Mouse (Mus musculus) cerebellum, postnatal 10 days (tissue): Measurements from ENCODE around the gene Zbtb20.

Source experiments
- DNase-seq, 2 experiments: peaks; one replicate each; pipeline ENCODE4 v3.0.0; 2021; ENCODE audit warnings: mixed read lengths in 2 of 2

The Zbtb20 gene

DNA sequence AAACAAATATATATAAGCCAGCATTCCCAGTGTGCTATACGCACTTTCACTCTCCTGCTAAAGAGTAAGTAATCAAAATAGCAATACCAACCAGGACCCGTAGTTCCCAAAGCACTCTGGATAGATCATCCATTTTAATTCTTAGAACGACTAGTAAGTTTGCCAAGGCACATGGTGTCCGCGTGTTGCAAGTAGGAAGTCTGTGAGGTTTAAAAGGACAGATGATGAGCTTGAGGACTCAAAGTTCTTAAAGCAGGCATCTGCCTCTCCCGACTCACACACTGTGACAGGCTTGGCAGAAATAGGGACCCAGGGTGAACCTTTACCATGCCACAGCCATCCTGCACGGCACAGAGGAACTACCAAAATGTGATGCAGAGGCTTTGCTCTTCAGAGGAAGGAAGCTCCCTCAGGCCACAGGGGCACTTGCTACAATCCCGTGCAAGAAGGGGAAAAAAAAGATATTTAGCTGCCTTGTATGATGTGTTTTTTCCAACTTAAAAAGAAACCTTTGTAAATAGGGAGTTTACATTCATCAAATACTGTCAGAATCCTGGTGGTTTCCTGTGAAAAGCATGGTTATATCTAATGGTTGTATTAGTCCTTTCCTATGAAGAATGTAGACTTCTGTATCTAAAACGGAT lies 619.6 kb downstream of the Zbtb20 start:
- DNase-seq: no peak

DNA sequence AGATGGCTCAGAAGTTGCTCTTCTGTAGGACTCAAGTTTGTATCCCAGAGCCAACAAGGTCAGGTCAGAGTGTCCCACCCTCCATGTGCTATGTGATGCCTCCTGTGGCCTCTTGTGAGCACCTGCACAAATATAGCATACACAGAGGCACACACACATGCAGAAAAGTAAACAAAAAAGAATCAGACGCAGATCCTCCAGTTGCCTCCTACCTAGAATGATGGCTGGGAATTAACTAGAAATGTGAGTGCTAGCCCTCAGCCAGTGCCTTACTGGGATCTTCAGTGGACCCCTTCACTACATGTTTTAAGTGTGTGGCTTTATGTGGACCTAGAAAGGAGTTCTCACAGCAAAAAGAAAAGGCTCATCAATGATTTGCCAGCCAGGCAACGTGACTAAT lies 621.4 kb downstream of the Zbtb20 start:
- no peak for DNase-seq

DNA sequence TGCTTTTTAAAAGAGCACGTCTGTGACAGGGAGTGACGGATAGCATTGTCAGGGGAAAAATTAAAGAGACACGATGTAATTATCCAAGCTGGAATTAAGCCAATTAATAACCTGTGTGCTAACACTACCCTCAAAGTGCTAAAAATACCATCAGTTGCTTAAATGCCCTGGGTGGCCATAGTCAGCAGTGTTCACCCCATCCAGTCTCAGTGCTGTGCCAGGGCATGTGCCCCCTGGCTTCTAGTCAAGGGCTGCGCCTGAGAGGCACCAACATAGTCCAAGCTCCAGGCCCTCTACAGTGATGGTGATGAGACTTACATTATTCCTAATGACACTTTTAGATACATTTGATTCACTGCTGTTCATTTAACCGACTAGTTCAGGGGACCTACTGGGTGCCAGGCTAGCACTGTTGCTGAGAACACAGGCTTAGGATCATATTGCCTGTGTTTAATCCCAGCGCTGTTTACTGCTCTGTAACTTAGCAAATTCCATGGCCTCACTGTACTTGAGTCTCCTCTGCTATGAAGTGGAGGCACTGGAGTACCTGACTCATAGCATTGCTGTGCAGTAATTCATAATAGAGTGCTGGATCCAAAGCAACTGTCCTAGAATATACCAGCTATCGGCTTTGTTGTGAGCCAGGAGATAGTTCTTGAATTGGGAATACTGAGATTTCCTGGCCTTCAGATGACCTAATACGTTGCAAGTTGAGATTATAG lies 624.6 kb downstream of the Zbtb20 start:
- peak; percentile 47 to 54 for DNase-seq

DNA sequence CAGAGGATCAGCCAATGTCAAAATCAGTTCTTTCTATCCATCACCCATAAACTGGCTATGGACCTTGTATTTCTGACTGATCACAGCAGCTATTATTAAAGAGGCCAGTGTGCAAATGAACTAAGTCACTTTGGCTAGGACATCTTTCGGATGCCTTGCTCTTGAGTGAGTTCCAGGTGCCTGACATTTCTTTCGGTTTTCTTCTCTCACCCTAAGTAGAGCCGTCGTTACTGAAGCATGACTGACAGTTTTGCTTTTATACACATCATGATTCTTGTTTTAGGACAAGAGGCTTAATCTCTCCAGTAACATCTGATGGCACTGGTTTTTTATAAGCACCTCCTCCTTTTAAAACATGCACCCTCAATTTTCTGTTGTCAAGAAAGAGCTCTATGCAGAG lies 625.6 kb downstream of the Zbtb20 start:
- no peak for DNase-seq

DNA sequence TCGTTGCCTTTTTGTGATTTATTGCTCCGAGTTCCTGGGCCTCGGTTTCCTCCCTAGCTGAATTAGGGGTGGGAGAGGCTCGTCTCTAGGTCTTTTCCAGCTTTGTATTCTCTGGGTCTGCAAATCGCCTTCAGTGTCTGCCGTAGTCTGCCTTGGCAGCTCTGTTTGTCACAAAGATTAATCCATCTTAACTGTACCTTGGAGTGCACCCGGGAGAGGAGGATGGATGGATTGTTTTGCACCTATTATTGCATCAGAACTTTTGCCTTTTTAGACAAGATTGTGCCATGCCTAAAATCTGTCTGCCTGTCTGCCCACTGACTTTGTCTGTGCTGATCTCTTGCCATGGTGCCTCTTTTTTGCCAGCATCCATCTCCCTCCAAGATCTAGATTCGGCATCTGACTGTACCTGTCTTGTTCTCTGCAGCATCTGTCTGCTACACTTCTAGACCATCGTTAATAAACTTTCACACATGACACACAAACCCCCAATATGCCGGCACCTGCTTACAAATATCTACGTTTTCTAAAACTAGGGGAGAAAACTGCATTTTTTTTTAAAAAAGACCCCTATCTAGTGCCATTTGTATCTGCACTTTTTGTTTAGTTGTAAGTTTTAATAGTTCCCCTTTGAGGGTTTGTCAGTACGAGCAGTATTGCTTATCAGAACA lies 626.8 kb downstream of the Zbtb20 start:
- DNase-seq: peak; percentile 64 to 66

DNA sequence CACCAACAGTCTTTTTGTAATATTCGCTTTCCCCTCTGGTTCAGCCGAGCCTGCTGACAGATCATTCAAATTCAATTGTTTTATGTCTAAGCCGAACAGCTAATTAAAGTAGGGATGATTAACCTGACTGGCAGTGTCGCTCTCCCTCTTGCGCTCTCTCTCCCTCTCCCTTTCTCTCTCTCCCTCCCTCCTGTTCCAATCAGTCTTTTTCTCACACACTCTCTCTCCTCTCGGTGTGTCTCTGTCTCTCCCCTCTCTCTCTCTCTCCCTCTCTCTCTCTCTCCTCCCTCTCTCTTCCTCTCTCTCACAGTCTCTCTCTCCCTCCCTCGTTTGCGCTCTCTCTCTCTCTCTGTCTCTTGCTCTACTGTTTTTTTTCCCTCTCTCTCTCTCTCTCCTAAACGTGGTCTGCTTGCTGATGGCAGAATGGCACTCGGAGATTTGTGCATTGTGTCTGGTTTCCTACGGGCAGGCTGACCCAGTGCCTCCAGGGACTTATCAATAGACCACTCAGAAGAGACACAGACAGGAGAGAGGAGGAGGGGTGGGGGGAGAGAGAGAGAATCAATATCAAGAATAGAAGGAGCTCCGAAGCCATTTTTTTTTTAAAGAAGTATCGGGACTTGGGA lies 627.4 kb downstream of the Zbtb20 start:
- DNase-seq: peak; percentile 78 to 83

DNA sequence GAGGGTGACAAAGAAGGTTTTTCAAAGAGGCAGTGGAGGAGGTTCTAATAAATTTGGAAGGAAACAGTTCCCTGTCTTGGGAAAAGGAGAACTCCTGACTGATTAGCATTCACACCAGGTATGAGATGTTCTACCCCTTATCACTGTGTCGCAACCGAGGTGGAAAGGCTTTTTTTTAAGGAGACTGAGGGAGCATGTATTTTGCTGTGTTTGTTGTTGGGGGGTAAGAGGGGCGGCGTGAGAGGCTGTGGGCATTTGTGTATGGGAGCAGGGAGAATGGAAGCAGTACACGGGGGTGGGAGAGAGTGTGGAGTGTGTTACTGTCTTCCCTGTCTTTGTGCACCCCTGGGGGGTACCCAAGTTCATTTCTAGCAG lies 627.9 kb downstream of the Zbtb20 start:
- DNase-seq: peak; percentile 66 to 72

DNA sequence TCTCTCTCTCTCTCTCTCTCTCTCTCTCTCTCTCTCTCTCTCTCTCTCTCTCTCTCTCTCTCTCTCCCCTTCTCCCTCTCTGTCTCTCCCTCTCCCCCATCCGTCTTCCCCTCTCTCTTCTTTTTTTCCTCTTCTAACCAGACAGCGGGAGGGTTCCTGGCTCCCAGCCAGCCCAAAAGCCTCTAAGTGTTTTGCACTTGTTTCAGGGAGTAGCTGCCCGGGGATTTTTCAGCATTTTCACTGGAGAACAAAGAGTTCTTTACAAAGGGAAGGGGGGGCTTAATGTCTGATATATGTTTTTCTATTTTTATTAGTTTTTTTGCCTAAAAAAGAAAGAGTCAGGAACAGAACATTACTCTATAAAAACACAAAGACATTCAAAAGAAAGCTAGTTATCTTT lies 628.5 kb downstream of the Zbtb20 start:
- DNase-seq: peak; percentile 95 to 96

DNA sequence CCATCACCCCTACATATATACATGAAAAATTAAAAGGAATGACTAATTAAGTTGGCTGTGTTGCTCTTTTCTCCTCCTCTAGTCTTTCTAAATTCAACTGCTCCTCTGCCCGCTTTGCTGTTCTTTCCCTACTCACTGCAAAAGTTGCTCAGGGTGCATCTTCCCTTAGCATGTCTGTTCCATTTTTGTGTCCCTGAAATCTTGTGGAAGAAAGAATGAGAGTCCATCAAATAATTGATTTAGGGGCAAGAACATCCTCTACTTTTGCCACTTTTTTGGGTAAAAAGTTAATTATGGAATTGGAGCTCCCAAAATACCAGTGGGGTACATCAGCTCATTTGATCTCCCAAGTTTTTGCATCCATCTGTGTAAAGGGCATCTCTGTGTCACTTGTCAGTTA lies 628.9 kb downstream of the Zbtb20 start:
- DNase-seq: peak in 1 of 2 experiments; percentile 53

DNA sequence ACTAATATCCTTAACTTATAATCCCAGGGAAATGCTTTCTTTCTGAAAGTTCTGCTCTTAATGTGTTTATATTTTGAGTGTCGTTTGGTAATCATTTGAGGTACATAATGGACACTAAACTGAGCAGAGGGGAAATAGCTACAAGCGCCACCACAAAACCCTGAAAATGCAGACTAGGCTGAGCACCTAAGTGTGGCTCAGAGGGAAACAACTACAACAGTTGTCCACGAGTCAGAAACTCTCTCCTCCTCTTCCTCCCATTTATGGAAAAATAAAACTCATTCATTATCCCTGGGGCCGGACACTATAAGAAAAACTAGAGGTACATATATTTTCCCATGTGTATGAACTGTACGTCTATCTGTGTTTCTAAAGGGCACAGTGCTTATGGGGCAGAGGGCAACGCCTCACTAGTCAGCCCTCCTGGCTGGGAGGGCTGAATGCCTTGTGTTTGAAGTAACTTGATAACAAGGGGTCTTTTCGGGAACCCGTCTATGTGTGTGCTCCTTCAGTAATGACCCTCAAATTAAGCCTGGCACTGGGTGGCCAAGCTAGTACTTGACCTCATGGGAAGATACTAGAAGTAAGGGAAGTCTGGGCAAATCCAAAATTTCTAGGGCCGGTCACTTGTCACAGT lies 629.8 kb downstream of the Zbtb20 start:
- DNase-seq: peak in 1 of 2 experiments; percentile 48

DNA sequence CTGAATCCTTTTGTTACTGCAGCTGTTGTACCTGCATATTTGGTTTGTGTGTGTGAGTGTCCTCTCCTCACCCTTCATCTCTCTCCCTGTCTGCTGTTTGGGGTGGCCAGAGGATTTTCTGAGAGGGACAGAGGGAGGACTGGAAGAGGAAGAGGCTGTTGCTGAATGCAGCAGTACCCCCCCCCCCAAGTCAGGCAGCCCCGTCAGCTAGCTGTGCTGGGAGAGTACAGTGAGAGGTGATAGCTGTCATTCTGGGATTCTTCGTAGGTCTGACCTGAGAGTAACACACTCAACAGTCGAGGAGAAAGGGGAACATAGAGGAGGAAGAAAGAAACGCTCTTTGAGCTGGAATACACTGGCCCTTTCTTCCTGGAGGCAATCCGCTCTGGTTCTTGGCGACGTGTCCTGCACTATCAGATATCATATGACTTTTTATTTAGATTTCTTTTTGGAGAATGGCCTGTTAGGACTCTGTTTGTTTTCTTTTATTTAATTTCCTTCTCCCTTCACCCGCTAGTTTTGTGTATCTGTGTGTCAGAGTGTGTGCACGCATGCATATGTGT lies 630.6 kb downstream of the Zbtb20 start:
- peak in 1 of 2 experiments; percentile 46 for DNase-seq

DNA sequence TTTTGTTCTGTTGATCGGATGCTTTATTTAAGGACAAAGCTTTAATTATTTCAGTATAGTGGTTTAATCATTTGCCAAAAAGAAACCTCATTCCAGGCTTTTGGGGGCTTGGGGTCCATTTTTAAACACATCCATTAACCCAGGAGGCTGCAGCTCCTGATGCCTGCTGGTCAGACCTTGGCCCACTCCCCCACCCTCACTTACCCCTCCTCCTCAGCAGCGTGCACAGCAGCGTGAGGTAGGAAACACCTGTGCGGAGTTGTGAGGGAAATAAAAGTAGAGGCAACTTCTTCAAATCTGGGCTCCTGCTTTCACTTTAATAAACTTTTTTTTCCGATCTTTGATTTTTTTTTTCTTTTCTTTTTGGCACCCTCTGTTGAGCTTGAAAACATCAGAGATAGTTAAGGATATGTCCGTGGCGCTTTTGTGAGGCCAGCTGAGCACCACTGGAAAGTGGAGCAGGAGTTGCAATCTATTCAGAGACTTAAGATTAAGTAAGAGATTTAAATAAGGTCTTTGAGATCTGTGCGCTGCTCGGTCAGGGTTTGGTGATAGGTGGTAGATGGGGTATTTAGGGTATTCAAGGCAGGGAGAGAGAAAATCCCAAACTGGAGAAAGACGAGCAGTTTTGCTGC lies 631.2 kb downstream of the Zbtb20 start:
- peak; percentile 67 for DNase-seq

DNA sequence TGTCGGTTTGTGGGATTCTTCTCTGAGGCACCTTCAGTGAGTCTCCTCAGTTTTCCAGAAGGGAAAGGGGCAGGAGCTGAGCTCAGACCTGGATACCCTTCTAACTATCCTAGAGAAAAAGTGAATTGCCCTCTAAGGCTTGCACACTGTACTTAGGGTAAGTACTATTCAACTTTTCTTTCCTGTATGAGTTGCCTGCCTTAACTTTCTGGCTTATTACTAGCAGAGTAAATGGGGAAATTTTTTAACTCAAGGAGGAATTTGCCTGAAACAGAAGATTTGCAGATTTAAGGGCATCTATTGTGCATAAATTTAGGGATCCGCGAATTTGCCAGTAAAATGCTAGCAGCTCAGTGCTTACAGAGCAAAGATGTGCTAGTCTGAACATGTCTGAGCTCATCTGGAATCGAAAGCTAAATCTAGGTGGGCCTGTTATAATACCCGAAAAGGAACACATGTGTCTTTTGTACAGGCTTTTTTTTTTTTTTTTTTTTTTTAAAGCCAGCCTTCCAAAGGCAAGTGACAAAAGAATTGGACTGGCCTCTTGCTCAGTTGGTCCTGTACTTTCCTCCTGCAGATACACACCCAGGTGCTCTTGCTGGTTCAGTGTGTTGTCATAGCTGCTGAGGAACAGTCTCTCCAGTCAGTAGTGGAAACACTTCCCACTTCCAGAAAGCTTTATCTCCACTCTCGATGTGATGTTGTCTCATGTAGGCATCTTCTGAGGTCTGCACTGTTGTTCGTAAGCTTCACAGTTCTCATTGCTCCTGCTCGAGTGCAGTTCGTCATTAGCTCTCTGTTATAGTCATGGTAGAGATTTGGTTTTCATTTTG lies 632.7 kb downstream of the Zbtb20 start:
- DNase-seq: peak in 1 of 2 experiments; percentile 34

DNA sequence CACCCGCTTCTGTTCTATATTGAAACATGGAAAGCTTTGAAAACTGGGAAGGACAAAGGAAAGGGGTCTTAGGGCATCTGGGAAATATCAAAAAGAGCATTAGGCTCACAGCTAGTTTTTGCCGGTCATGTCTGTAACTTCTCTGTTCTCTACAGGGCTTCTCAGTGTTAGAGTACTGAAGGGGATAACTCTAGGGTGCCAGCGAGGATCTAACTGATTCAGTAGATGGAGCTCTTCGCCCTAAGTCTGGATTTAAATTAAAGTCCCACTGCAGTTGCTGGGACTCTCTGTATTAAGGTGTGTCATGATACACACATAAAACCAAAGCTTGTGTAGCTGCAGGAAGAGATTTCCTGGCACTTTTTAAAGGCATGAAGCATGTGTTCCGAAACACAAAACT lies 634.8 kb downstream of the Zbtb20 start:
- peak in 1 of 2 experiments; percentile 41 for DNase-seq

DNA sequence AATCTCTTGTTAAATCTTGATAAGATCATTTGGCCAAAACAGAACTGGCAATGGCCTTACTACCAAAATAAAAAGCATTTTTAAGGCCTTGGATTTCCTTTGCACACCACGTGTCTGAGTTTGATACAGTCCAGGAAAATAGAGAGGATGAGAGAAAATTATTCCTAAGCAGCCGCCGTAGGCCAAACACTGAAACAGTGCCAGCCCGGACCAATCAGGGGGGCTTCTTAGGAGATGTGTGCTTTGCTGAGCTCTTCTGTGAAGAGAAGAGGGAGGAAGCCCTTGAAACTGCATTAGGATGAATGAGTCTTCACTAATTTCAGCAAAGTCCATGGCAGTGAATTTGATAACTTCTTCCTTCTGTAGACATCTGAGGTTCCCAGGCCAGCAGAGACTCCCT lies 635.9 kb downstream of the Zbtb20 start:
- peak; percentile 60 to 66 for DNase-seq

DNA sequence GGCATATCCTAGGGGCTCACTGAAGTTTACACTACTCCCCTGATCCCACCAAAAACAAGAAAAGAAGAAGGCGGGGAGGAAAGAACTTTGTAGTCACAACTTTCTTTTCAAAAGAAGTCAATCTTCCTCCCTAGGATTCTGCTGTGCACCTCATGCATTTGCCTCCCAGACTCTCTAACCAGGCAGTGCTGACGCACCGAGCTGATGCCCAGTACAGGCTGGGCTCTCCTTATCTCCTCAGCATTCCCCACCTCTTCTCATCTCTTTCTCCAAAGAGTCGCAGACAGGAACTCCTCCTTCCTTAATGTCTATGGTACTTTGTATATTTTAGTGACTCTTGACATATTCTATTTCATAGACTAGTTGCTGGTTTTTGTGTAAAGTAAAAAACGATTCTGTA lies 638.3 kb downstream of the Zbtb20 start:
- no peak for DNase-seq

DNA sequence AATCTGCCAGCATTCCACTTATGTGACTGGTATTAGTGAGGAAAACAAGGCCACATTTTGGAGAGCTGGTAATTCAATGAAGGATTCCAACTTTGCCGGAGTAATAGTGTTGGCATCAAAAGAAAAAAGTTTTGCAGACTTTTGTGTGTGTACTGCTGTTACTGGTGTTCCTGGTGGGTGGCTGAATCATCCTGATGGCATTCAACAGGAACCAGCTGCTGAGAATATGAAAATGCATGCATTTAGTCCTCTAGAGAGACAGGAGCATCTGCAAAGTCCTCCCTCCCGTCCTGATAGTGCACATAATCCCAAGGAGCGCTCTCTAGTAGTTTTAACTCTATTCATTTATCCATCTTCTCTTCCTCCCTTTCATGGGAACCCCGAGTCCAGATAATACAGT lies 639.9 kb downstream of the Zbtb20 start:
- DNase-seq: no peak

DNA sequence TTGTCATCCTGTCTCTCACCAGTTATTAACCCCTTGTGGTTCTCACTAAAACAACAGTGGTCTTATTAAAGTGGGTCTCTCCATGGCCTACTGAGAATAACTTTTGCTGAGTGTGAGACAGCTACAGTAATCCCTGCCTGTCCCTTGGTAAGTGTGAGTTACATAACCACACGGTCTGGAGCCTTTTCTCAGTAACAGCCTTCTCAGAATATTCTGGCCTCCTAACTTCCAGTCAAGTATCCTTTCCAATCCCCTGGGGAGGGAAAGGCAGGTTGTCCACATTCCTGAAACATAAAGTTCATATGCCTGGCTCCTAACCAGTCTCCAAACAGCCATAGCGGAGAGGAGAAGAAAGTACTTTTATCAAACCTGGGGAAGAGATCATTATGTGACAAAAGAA lies 644.6 kb downstream of the Zbtb20 start:
- DNase-seq: no peak

DNA sequence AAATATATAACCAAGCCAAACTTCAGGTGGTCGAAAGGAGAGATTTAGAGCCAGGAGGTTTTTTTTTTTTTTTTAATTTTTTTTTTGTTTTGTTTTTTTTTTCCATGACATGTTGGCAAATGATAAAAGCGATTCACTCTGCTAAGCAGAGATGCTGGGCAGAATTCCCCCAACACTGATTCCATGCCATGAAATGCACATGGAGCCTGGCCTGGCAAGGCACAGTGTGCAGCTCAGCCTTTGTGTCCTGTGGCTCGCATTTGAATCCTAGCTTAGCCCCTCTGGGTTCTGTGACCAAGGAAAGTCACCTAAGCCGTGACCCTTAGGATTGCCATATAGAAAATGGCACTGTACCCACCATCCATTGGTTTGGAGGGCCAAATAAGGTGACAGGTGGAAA lies 646.8 kb downstream of the Zbtb20 start:
- peak; percentile 53 to 66 for DNase-seq

DNA sequence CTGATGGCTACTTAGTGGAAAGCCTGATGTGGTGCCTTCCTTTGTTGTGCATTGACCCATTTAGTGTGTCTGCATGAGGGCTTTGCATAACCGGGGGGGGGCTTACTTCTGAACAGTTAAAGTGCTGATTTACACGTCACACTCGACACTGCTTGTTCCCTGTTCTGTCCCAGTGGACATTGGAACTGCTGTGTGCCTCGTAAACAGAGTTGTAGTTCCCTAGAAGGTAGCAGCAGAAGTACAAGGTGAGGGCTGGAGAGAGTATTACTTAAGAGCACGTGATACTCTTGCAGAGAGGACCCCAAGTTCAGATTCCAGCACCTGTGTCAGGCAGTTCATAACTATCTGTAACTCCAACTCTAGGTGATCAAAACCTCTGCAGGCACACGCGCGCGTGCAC lies 648.5 kb downstream of the Zbtb20 start:
- no peak for DNase-seq

DNA sequence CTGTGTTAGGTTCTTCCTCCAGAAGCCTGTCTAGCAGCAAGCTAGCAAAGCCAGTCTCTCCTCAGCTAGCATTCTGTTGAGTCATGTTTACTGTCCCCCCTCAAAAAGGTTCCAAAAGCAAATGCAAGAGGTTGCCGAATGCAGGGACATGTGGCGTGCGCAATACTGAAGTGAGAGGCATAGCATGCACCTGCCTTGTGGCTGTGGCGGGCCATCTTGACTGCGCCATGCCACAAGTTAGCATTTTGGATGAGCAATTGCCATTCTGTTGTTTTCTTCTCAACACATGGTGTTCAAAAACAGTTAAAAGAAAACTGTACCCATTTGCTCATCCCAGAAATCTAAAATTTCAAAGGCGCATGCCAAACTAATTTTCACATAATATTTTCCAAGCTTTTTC lies 649.9 kb downstream of the Zbtb20 start:
- DNase-seq: no peak
